Mouse (Mus musculus): Measurements from ENCODE around the gene R3hdm4. TPM values are rescaled to one million over a fixed set of nuclear protein-coding genes. Genes with fewer than 3 reads are reported as not detected.

Gene R3hdm4
- polyA plus RNA-seq, 1 experiment from 2014 or later: 173 TPM

- peak overlapping the region; percentile 89 for H3K4me3 ChIP-seq
- H3K27ac ChIP-seq: peak overlapping the region; percentile 96
- peaks cover 61% of the 10 kb centered on the region for H3K4me1 ChIP-seq
- H3K36me3 ChIP-seq: peaks cover 23% of the 10 kb centered on the region
- peak overlapping the region; percentile 95 for H3K9ac ChIP-seq
- 29% methylated on average over 9 of the region's 9 CpGs for WGBS
- peaks cover 1% of the 10 kb centered on the region; the same call in 1 of the 2 replicates for H3K27me3 ChIP-seq
- no peaks in the 10 kb centered on the region for H3K9me3 ChIP-seq (replicated peaks)
- H3K4me2 ChIP-seq (replicated peaks): peak overlapping the region; percentile 84
- no peak for ATAC-seq (ENCODE audit: low FRiP score)
Observed at GRCm38 (mm10) chr10:79928907-79929701, 8.1 kb upstream of the R3hdm4 start.

- Histone ChIP-seq H3K27me3 (peaks cover 11% of the 10 kb centered on the region), H3K4me3 (peak overlapping the region; percentile 89), H3K27ac (peak overlapping the region; percentile 96), H3K9ac (peak overlapping the region; percentile 95), H3K9me3 (replicated peaks) (no peaks in the 10 kb centered on the region), H3K4me1 (peaks cover 51% of the 10 kb centered on the region), H3K36me3 (peaks cover 23% of the 10 kb centered on the region), H3K4me2 (replicated peaks) (peak overlapping the region; percentile 84)
- no peak for ATAC-seq (ENCODE audit: low FRiP score)
- under 1% methylated on average over 24 of the region's 29 CpGs for WGBS
Observed at GRCm38 (mm10) chr10:79928030-79928694, 7.2 kb upstream of the R3hdm4 start.

- Histone ChIP-seq H3K36me3 (peaks cover 18% of the 10 kb centered on the region), H3K4me1 (peaks cover 45% of the 10 kb centered on the region), H3K4me2 (replicated peaks) (peak overlapping the region; percentile 84), H3K9me3 (replicated peaks) (no peaks in the 10 kb centered on the region), H3K27ac (peak overlapping the region; percentile 96), H3K27me3 (peaks cover 18% of the 10 kb centered on the region), H3K9ac (peak overlapping the region; percentile 95), H3K4me3 (peak overlapping the region; percentile 89)
- WGBS: under 1% methylated on average over 54 of the region's 54 CpGs
- ATAC-seq (ENCODE audit: low FRiP score): peak; percentile 36
Observed at GRCm38 (mm10) chr10:79927324-79928029, 6.5 kb upstream of the R3hdm4 start.

- peak within 1 kb of the TSS; percentile 84 for H3K4me2 ChIP-seq (replicated peaks)
- WGBS: under 1% methylated on average over 63 of the region's 63 CpGs
- peaks cover 39% of the 10 kb centered on the region for H3K4me1 ChIP-seq
- ATAC-seq (ENCODE audit: low FRiP score): peak; percentile 74
- no peaks in the 10 kb centered on the region for H3K9me3 ChIP-seq (replicated peaks)
- peak within 1 kb of the TSS; percentile 96 for H3K27ac ChIP-seq
- peak within 1 kb of the TSS; percentile 89 for H3K4me3 ChIP-seq
- peaks cover 25% of the 10 kb centered on the region for H3K27me3 ChIP-seq
- peak within 1 kb of the TSS; percentile 95 for H3K9ac ChIP-seq
- peaks cover 10% of the 10 kb centered on the region for H3K36me3 ChIP-seq
Observed at GRCm38 (mm10) chr10:79926491-79927323, 5.7 kb upstream of the R3hdm4 start, which contains the start of gene Arid3a. Gene Arid3a (plus strand): TSS chr10:79927043.

GRCm38 (mm10) chr10:79925785-79926490, 4.9 kb upstream of the R3hdm4 start:
- Histone ChIP-seq H3K4me3 (peak overlapping the region; percentile 89), H3K36me3 (peaks cover 2% of the 10 kb centered on the region), H3K9me3 (replicated peaks) (no peaks in the 10 kb centered on the region), H3K27ac (no peak overlapping the region), H3K4me1 (peaks cover 46% of the 10 kb centered on the region), H3K4me2 (replicated peaks) (peak overlapping the region; percentile 84), H3K9ac (peak overlapping the region; percentile 95), H3K27me3 (peaks cover 33% of the 10 kb centered on the region)
- WGBS: 11% methylated on average over 15 of the region's 15 CpGs
- no peak for ATAC-seq (ENCODE audit: low FRiP score)

GRCm38 (mm10) chr10:79924998-79925784, 4.2 kb upstream of the R3hdm4 start:
- Histone ChIP-seq H3K36me3 (no peaks in the 10 kb centered on the region), H3K27ac (no peak overlapping the region), H3K27me3 (peaks cover 40% of the 10 kb centered on the region), H3K9me3 (replicated peaks) (no peaks in the 10 kb centered on the region), H3K4me1 (peaks cover 45% of the 10 kb centered on the region), H3K4me2 (replicated peaks) (peak overlapping the region; percentile 84; the same call in 1 of the 2 replicates), H3K4me3 (no peak overlapping the region), H3K9ac (no peak overlapping the region)
- WGBS: 11% methylated on average over 29 of the region's 29 CpGs
- ATAC-seq (ENCODE audit: low FRiP score): no peak

GRCm38 (mm10) chr10:79921572-79921971, 564 bp upstream of the R3hdm4 start:
- H3K4me3 ChIP-seq: peak overlapping the region; percentile 28
- no peak overlapping the region for H3K27ac ChIP-seq
- H3K4me2 ChIP-seq (replicated peaks): peak overlapping the region; percentile 46
- ATAC-seq (ENCODE audit: low FRiP score): no peak
- peaks cover 72% of the 10 kb centered on the region for H3K27me3 ChIP-seq
- 1% methylated on average over 34 of the region's 34 CpGs for WGBS
- H3K4me1 ChIP-seq: peaks cover 52% of the 10 kb centered on the region
- H3K36me3 ChIP-seq: no peaks in the 10 kb centered on the region
- H3K9ac ChIP-seq: peak overlapping the region; percentile 56
- no peaks in the 10 kb centered on the region; the same call in 1 of the 2 replicates for H3K9me3 ChIP-seq (replicated peaks)

GRCm38 (mm10) chr10:79920056-79920890, 735 bp downstream of the R3hdm4 start:
- no peaks in the 10 kb centered on the region; the same call in 1 of the 2 replicates for H3K9me3 ChIP-seq (replicated peaks)
- 13% methylated on average over 26 of the region's 26 CpGs for WGBS
- no peaks in the 10 kb centered on the region for H3K36me3 ChIP-seq
- H3K27me3 ChIP-seq: peaks cover 72% of the 10 kb centered on the region
- no peak for ATAC-seq (ENCODE audit: low FRiP score)
- H3K4me2 ChIP-seq (replicated peaks): peak overlapping the region; percentile 46
- H3K9ac ChIP-seq: peak overlapping the region; percentile 5; the same call in 1 of the 2 replicates
- H3K27ac ChIP-seq: no peak overlapping the region
- peak overlapping the region; percentile 28 for H3K4me3 ChIP-seq
- H3K4me1 ChIP-seq: peaks cover 51% of the 10 kb centered on the region

- Histone ChIP-seq H3K27me3 (peaks cover 72% of the 10 kb centered on the region), H3K9me3 (replicated peaks) (no peaks in the 10 kb centered on the region; the same call in 1 of the 2 replicates), H3K9ac (peak overlapping the region; percentile 35; the same call in 1 of the 2 replicates), H3K4me2 (replicated peaks) (0 out of 2 replicates have a peak overlapping the region, but pooled peaks have one; percentile 15), H3K4me1 (peaks cover 60% of the 10 kb centered on the region), H3K4me3 (0 out of 2 replicates have a peak overlapping the region, but pooled peaks have one; percentile 2), H3K27ac (no peak overlapping the region), H3K36me3 (no peaks in the 10 kb centered on the region)
- WGBS: 5% methylated on average over 21 of the region's 21 CpGs
- no peak for ATAC-seq (ENCODE audit: low FRiP score)
Observed at GRCm38 (mm10) chr10:79919251-79919849, 1.7 kb downstream of the R3hdm4 start.
